Mouse (Mus musculus) limb, embryonic 10.5 days (tissue): ENCODE results near the gene Acot7. TPM values are rescaled to one million over a fixed set of nuclear protein-coding genes. Genes with fewer than 3 reads are reported as not detected.

Experiments
- DNase-seq: peaks from one replicate; pipeline ENCODE4 v3.0.0-alpha.2; 2017; ENCODE audit warnings: low spot score
- H3K27ac ChIP-seq: fragments of 300-500 bp; sonication (generic); 2 replicates; pipeline ENCODE4 v1.5.1; 2016; ENCODE audit warnings: mild to moderate bottlenecking
- H3K27me3 ChIP-seq: fragments of 300-500 bp; sonication (generic); 2 replicates; pipeline ENCODE4 v1.6.1; 2016; ENCODE audit warnings: low read depth, mild to moderate bottlenecking; ENCODE audit not compliant: poor library complexity, severe bottlenecking
- H3K36me3 ChIP-seq: fragments of 300-500 bp; sonication (generic); 2 replicates; pipeline ENCODE4 v1.6.1; 2016; ENCODE audit warnings: mild to moderate bottlenecking, moderate library complexity
- H3K4me1 ChIP-seq: fragments of 300-500 bp; sonication (generic); 2 replicates; pipeline ENCODE4 v1.6.1; 2016
- H3K4me3 ChIP-seq: fragments of 300-500 bp; sonication (generic); 2 replicates; pipeline ENCODE4 v1.5.1; 2016; ENCODE audit warnings: mild to moderate bottlenecking, moderate library complexity
- H3K9me3 ChIP-seq: fragments of 300-500 bp; sonication (generic); replicated peaks from 2 replicates; pipeline ENCODE4 v1.6.1; 2016; ENCODE audit warnings: mild to moderate bottlenecking
- WGBS: fragments of 180-500 bp; shearing (Covaris S2); methylation state at CpG from one replicate; pipeline ENCODE4 v1.1.7; 2016; 5-methylcytosine and 5-hydroxymethylcytosine counted together
- polyA plus RNA-seq: library from polyadenylated mRNA; unstranded; fragments of >200 nt; fragmentation: Nextera tagmentation; extraction: Ambion mirVana; gene quantifications from 2 replicates; pipeline ENCODE4 v1.2.1, GENCODE M21; 2016

Gene Acot7
- polyA plus RNA-seq, 1 experiment from 2014 or later: 34.8 TPM

DNA sequence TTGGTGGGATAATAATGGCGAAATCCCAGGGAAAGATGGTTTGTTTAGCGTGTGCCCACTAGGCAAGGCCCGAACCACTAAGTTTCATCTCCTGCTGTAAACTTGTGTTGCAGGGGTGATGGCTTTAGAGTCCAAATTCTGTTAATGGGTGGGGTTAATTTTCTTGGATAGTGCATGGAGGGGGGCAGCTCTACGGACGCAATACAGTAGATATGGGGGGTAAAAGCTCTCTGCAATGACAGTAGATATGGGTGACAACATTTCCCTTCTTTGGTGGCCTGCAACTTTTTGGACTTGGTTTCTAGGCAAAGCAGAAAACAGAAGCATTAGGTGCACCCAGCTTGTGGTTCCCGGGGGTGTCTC, 779 bp upstream of the Acot7 start:
- peaks cover 79% of the 10 kb centered on the region for H3K27me3 ChIP-seq
- H3K4me1 ChIP-seq: peaks cover 22% of the 10 kb centered on the region
- H3K27ac ChIP-seq: peak overlapping the region; percentile 95
- 68% methylated on average over 6 of the region's 6 CpGs for WGBS
- H3K4me3 ChIP-seq: peak overlapping the region; percentile 80
- H3K9me3 ChIP-seq: no peaks in the 10 kb centered on the region
- H3K36me3 ChIP-seq: no peaks in the 10 kb centered on the region
- no peak for DNase-seq

DNA sequence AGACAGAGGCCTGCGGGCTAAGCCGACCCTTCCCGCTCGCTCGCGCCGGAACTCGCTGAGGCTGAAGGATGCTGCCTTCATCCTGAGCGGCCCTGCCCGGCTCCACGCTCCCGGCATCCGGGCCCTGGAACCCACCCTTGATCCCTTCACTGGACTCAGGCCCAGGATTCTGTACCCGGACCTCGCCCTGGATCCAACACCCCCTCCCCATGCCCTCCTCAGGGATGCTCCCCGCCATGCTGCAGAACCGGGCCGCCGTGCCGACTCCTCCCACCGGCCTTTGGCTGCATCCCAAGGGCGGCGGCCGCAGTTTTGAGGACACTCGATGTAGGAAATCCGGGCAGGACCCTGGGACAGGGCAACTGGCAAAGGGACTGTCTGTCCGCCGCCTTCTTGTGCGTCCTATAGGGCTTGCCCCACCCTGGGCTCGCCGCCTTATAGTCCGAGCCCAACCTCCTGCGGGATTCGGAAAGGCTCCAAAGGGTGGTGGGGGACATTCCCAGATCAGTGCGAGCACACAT, 470 bp downstream of the Acot7 start:
- DNase-seq: no peak
- peaks cover 74% of the 10 kb centered on the region for H3K27me3 ChIP-seq
- H3K36me3 ChIP-seq: no peaks in the 10 kb centered on the region
- no peaks in the 10 kb centered on the region for H3K9me3 ChIP-seq
- H3K27ac ChIP-seq: peak overlapping the region; percentile 95
- WGBS: 2% methylated on average over 35 of the region's 35 CpGs
- peak overlapping the region; percentile 80 for H3K4me3 ChIP-seq
- H3K4me1 ChIP-seq: peaks cover 22% of the 10 kb centered on the region

DNA sequence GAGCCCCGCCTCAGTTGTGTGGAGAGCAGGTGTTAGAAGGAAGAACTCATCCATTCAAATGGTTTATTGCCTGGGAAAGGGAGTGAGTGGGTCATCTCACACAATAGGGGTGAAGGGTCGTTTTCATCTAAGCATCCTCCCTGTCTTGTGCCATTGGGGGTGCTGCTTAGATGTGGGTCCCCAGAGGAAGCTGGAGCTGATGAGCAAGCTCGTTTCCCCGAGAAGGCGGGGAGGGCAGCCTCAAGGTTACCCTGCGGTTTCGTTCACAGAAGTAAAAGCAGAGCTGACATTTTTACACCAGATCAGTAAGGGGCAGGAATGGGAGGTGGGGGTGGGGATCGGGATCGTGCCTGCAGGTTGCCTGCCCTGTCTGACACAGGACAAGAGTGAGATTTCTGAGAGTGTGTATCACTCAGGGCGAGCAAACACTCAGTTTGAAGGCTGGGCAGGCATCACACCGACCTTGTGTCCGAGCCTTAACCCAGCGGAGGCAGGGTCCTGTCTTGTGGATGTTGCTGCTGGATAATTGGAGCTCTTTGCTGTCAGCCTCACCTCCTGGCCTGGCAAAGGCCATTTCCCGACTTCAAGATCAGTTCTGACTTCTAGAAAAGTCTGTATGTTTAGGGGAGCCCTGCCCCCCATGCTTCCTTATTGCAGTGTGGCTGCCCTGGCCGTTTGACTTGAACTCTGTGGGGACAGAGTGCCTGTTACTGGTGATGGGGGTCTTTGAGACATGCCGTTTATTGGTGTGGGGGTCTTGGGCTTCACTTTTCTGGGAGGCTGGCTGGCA, 1.2 kb downstream of the Acot7 start:
- Histone ChIP-seq H3K4me1 (peaks cover 22% of the 10 kb centered on the region), H3K36me3 (no peaks in the 10 kb centered on the region), H3K4me3 (peak overlapping the region; percentile 80), H3K27ac (no peak overlapping the region), H3K9me3 (no peaks in the 10 kb centered on the region), H3K27me3 (peaks cover 67% of the 10 kb centered on the region)
- WGBS: 29% methylated on average over 16 of the region's 16 CpGs
- no peak for DNase-seq

DNA sequence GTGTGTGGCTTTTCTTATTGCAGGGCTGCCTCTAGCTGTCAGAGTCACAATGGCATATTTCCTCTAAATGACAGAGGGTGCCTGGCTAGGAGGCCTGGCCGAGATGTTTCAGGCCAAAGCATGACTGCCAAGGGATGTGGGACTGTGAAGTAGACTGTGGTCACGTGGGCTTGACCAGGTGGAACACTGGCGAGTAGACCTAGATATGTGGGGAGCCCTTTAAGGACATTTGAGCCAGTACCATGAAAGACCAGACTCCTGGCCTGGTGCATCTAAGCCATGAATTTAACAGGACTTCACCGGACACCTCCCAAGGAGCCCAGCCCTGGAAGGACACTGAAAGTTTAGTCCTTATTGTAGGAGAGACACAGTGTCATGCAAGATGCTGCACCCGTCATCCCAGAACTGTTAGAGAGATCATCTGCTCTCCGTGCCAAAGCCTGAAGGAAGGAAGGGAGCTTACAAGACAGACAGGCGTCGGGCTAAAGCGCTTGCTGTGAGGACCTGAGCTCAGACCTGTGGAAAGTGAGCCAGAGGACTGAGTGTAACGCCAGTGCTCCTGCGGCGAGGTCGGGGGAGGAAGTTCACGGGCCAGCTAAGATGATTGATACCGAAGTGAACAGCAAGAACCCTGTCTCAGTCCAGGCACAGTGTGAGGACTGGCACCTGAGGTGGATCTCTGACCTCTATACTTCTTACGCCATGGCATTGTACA, 2.2 kb downstream of the Acot7 start:
- Histone ChIP-seq H3K36me3 (no peaks in the 10 kb centered on the region), H3K4me1 (peaks cover 30% of the 10 kb centered on the region), H3K27me3 (peaks cover 57% of the 10 kb centered on the region), H3K27ac (no peak overlapping the region), H3K9me3 (no peaks in the 10 kb centered on the region), H3K4me3 (no peak overlapping the region)
- WGBS: 89% methylated on average over 16 of the region's 16 CpGs
- no peak for DNase-seq

DNA sequence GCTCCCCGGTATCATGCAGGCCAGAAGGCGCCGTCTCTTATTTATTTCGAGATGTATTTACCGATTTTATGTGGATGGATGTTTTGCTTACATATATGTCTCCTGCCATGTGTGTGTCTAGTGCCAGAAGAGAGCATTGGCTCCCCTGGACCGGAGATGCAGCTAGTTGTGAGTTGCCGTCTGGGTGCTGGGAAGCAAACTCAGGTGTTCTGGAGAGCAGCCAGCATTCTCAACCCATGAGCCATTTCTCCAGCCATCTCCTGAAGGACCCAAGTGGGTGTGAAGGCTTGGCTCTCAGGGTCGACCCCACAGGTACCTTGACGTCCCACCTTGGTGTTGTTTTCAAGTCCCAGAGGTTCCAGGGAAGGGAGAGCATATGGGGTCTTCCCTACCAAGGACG, 4.3 kb downstream of the Acot7 start:
- no peak for DNase-seq
- Histone ChIP-seq H3K9me3 (no peaks in the 10 kb centered on the region), H3K27me3 (peaks cover 48% of the 10 kb centered on the region), H3K27ac (no peak overlapping the region), H3K36me3 (no peaks in the 10 kb centered on the region), H3K4me3 (no peak overlapping the region), H3K4me1 (peaks cover 49% of the 10 kb centered on the region)
- 84% methylated on average over 10 of the region's 10 CpGs for WGBS

DNA sequence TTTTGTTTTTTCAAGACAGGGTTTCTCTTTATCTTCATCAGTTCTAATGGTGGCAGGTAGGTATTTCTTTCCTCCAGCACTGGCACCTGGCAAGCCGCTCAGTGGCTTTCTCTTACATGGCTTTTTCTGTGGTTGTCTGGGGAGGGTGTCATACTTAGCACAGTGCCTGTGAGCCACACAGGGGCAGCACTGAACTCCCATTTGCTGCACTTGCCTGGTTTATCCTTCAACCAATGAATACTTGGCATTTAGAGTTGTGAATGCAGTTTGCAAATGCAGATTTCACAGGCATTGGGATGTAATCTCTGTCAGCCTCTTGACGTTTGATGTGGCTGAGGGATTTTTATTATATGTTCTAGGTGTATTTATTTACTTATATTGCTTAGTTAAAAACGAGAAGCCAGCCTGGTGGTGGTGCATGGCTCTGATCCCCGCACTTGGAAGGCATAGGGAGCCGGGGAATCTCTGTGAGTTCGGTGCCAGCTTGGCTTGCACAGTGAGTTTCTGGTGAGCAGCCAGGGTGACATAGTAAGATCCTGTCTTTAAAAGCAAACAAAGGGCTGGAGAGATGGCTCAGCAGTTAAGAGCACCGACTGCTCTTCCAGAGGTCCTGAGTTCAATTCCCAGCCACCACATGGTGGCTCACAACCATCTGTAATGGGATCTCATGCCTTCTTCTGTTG, 6.6 kb downstream of the Acot7 start:
- no peak for DNase-seq
- 68% methylated on average over 7 of the region's 7 CpGs for WGBS
- Histone ChIP-seq H3K27ac (no peak overlapping the region), H3K27me3 (peaks cover 32% of the 10 kb centered on the region), H3K36me3 (no peaks in the 10 kb centered on the region), H3K4me1 (peaks cover 29% of the 10 kb centered on the region), H3K4me3 (no peak overlapping the region), H3K9me3 (no peaks in the 10 kb centered on the region)

DNA sequence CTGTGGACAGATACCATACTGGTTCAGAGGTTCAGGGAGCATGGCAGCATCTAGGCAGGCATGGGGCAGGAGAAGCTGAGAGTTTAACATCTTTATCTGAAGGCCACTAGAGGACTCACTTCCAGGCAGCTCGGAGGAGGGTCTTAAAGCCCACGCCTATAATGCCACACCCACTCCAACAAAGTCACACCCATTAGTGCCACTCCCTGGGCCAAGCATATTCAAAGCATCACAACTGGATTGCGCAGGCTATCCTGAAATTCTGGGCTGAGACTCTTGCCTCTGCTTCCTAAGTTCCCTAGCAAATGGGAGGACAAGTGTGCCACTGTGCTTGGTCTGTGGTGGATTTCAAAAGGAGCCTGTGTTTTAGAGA, 7.2 kb downstream of the Acot7 start:
- H3K9me3 ChIP-seq: no peaks in the 10 kb centered on the region
- H3K36me3 ChIP-seq: no peaks in the 10 kb centered on the region
- 4% methylated on average over 3 of the region's 3 CpGs for WGBS
- peak; percentile 39 for DNase-seq
- peaks cover 26% of the 10 kb centered on the region for H3K27me3 ChIP-seq
- H3K27ac ChIP-seq: peak overlapping the region; percentile 81
- H3K4me1 ChIP-seq: peaks cover 31% of the 10 kb centered on the region
- peak overlapping the region; percentile 37 for H3K4me3 ChIP-seq

DNA sequence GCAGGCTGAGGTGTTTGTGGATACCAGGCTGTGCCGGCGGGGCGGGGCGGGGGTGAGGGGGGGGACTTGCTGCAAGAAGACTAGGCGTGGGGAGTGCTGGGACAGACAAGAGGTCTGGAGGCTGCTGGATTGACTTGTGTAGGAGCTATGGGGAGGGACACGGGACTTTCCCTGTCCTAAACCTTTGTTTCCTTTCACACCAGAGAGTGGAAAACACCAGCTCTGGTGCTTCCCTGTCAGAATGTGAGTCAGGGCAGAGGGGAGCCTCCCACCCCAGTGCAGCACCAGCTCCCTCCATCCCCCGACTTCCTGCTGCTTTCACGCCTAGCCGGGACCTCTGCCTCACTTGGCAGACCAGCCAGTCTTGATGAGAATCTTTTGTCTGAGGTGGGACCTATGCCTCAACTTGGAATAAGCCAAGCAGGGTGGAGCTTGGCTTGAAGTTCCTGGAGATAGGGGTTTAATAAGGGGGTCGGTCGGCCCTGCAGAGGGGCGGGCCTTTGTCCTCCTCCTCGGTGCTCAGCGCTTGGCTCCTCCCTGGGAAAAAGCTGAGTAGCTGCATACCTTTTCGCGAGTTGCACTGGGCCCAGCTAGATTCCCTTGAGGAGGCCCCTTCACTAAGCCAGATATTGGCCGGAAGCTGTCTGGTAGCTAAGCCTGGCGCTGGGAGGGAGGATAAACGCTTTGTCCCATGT, 7.7 kb downstream of the Acot7 start:
- Histone ChIP-seq H3K27me3 (peaks cover 20% of the 10 kb centered on the region; the same call in 1 of the 2 replicates), H3K27ac (peak overlapping the region; percentile 81), H3K36me3 (no peaks in the 10 kb centered on the region), H3K4me3 (peak overlapping the region; percentile 37), H3K9me3 (no peaks in the 10 kb centered on the region), H3K4me1 (peaks cover 35% of the 10 kb centered on the region)
- WGBS: 3% methylated on average over 19 of the region's 19 CpGs
- DNase-seq: peak; percentile 57

DNA sequence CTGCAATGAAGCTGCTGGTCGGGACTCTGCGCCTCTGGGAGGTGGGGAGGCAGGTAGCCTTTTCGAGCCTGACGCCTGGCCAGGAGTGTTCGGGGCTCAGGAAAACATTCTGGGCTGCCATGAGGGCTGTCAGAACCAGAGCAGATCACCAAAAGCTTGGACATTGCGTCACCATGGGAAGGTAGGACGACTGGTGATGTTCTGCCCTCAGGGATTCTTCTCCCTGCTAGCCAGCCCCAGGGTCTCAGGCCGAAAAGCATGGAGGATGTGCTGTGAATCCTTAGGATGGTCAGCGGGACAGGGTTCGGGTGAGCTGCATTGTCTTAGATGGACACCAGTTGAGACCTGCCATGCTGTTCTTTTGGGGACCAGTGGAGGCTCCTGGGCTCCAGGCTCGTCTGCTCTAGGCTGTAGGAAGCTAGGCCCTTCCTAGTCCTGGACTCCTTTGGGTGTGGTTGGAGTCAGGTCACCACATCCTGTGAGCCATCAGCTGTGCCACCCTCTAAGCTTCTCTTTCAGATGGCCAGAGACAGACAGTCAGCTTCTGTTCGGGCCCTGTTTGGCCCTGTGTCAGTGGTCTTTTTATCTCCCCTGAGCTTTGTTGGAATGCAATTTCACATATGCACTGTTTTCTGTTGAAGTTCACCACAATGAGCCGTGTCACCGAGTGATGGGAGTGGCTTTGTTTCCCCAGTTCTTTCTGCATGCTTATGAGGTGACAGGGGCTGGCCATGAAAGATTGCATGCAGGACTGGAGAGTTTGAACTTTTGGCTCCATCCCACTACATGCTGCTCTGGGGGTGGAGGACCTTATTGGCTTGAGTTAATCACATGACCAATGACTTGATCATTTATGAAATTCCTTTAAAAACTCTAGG, 8.5 kb downstream of the Acot7 start:
- WGBS: 43% methylated on average over 14 of the region's 14 CpGs
- DNase-seq: no peak
- peak overlapping the region; percentile 81 for H3K27ac ChIP-seq
- H3K27me3 ChIP-seq: peaks cover 15% of the 10 kb centered on the region; the same call in 1 of the 2 replicates
- peak overlapping the region; percentile 37 for H3K4me3 ChIP-seq
- H3K36me3 ChIP-seq: no peaks in the 10 kb centered on the region
- no peaks in the 10 kb centered on the region for H3K9me3 ChIP-seq
- peaks cover 40% of the 10 kb centered on the region for H3K4me1 ChIP-seq

DNA sequence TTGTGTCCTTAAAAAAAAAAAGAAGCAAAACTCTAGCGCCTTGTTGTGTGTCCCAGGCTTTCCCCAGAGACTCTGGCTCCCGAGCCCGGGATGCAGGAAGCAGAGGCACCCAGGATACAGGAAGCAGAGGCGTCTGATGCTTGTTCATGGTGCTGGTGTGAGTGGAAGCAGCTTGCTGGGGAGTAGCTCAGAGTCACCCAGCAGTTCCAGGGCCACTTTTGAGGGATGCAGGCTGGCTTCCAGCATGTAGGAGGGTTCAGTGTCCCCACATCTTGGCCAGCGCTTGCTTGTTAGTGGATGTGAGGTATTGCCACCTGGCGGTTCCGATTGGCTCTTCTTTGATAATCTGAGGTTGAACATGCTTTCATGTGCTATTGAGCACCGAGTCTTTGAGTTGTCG, 9.2 kb downstream of the Acot7 start:
- no peak overlapping the region for H3K27ac ChIP-seq
- H3K36me3 ChIP-seq: no peaks in the 10 kb centered on the region
- H3K4me1 ChIP-seq: peaks cover 40% of the 10 kb centered on the region
- no peak overlapping the region for H3K4me3 ChIP-seq
- 87% methylated on average over 9 of the region's 9 CpGs for WGBS
- no peak for DNase-seq
- H3K9me3 ChIP-seq: no peaks in the 10 kb centered on the region
- H3K27me3 ChIP-seq: peaks cover 12% of the 10 kb centered on the region; the same call in 1 of the 2 replicates

DNA sequence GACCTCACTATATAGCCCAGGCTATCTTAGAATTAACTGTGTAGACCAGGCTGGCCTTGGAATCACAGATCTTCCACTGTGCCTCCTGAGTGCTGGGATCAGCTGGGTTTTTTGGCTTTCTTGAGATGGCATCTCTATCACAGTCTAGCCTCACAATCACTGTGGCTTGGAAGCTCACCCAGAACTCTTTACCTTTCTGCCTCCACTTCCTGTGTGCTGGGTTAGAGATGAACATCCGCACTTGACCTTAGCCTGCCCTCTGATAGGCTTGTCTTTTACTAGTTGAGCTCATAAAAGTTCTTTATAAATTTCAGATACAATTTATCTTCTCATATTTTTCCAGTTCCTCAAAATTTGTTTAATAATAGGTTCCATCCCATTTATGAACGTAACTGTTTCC, 10.7 kb downstream of the Acot7 start:
- Histone ChIP-seq H3K27me3 (peaks cover 12% of the 10 kb centered on the region; the same call in 1 of the 2 replicates), H3K4me1 (peaks cover 40% of the 10 kb centered on the region), H3K9me3 (no peaks in the 10 kb centered on the region), H3K36me3 (no peaks in the 10 kb centered on the region), H3K4me3 (no peak overlapping the region), H3K27ac (no peak overlapping the region)
- no peak for DNase-seq
- 95% methylated on average over 2 of the region's 2 CpGs for WGBS

DNA sequence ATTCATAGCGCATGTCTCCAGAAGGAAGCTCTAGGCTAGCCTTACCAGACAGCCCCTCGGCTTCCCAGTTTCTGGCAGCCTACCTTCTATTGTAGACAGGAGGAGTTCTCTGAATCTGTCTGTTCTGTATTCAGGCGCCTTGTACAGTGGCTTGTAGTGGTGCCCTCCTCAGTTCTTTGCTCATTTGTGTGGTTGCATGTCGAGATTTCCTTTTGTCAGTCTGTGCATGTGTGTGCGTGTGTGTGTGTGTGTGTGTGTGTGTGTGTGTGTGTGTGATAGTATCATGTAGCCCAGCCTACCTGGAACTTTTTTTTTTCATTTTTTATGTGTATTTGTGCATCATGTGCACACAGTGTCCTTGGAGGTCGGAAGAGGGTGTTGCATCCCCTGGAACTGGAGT, 11.1 kb downstream of the Acot7 start:
- Histone ChIP-seq H3K4me3 (no peak overlapping the region), H3K36me3 (no peaks in the 10 kb centered on the region), H3K4me1 (peaks cover 40% of the 10 kb centered on the region), H3K27ac (no peak overlapping the region), H3K27me3 (peaks cover 12% of the 10 kb centered on the region; the same call in 1 of the 2 replicates), H3K9me3 (no peaks in the 10 kb centered on the region)
- 87% methylated on average over 6 of the region's 6 CpGs for WGBS
- no peak for DNase-seq
